Mouse (Mus musculus): ENCODE results near the gene Slc8a1. TPM values are rescaled to one million over a fixed set of nuclear protein-coding genes. Genes with fewer than 3 reads are reported as not detected.

Gene Slc8a1
- polyA plus RNA-seq, 1 experiment from 2014 or later = 21.0 TPM

GRCm38 (mm10) chr17:81400377-81400776, 337.8 kb downstream of the Slc8a1 start:
- Histone ChIP-seq H3K4me3 (ENCODE audit: low read length) (no peak overlapping the region), H3K9ac (ENCODE audit: low read depth, low read length) (no peak overlapping the region), H3K36me3 (ENCODE audit: control insufficient read depth, insufficient read depth, low read length) (no peaks in the 10 kb centered on the region), H3K27ac (ENCODE audit: low read depth, low read length) (no peak overlapping the region), H3K27me3 (ENCODE audit: control insufficient read depth, insufficient read depth, low read length) (no peaks in the 10 kb centered on the region), H3K4me1 (ENCODE audit: control insufficient read depth, insufficient read depth, low read length) (no peaks in the 10 kb centered on the region), H3K9me3 (ENCODE audit: control insufficient read depth, low read length) (no peaks in the 10 kb centered on the region), H3K4me2 (replicated peaks; ENCODE audit: low read depth, low read length) (no peak overlapping the region)
- ATAC-seq (ENCODE audit: low FRiP score, low TSS enrichment) = no peak
- 53% methylated on average over 5 of the region's 5 CpGs for WGBS

- 86% methylated on average over 1 of the region's 1 CpGs for WGBS
These were observed 340.7 kb downstream of the Slc8a1 start for GRCm38 (mm10) chr17:81397434-81397833.

DNA sequence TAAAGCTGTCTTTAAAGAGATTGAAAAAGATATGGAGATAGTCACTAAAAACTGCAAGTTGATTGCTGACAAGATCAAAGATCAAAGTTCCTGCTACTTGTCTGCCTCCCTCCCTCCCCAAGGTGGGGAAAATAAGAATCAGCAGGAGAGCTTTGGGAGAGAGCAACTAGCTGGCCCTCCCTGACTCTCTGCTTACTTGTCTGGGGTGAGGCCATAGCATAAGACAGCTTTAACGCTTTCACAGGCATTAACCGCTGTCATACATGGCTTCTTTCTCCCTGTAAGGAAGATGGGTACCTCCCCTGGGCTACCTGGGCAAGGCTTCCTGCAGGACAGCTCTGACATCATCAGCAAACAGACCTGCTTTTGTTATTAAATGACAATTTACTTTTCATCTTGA, 344.1 kb downstream of the Slc8a1 start:
- peak; percentile 74 for ATAC-seq (ENCODE audit: low FRiP score, low TSS enrichment)
- Histone ChIP-seq H3K4me1 (ENCODE audit: control insufficient read depth, insufficient read depth, low read length) (no peaks in the 10 kb centered on the region; the same call in 1 of the 2 replicates), H3K27me3 (ENCODE audit: control insufficient read depth, insufficient read depth, low read length) (no peaks in the 10 kb centered on the region), H3K4me3 (ENCODE audit: low read length) (no peak overlapping the region), H3K9ac (ENCODE audit: low read depth, low read length) (no peak overlapping the region), H3K9me3 (ENCODE audit: control insufficient read depth, low read length) (no peaks in the 10 kb centered on the region), H3K4me2 (replicated peaks; ENCODE audit: low read depth, low read length) (no peak overlapping the region), H3K27ac (ENCODE audit: low read depth, low read length) (no peak overlapping the region), H3K36me3 (ENCODE audit: control insufficient read depth, insufficient read depth, low read length) (no peaks in the 10 kb centered on the region)
- WGBS = 17% methylated on average over 2 of the region's 2 CpGs

More at GRCm38 (mm10) chr17:81397434-81397833, 340.7 kb downstream of the Slc8a1 start:
- no peaks in the 10 kb centered on the region; the same call in 1 of the 2 replicates for H3K4me1 ChIP-seq (ENCODE audit: control insufficient read depth, insufficient read depth, low read length)
- no peak for ATAC-seq (ENCODE audit: low FRiP score, low TSS enrichment)
- no peaks in the 10 kb centered on the region for H3K9me3 ChIP-seq (ENCODE audit: control insufficient read depth, low read length)
- no peak overlapping the region for H3K27ac ChIP-seq (ENCODE audit: low read depth, low read length)
- H3K4me2 ChIP-seq (replicated peaks; ENCODE audit: low read depth, low read length) = no peak overlapping the region
- no peaks in the 10 kb centered on the region for H3K27me3 ChIP-seq (ENCODE audit: control insufficient read depth, insufficient read depth, low read length)
- no peak overlapping the region for H3K9ac ChIP-seq (ENCODE audit: low read depth, low read length)
- H3K36me3 ChIP-seq (ENCODE audit: control insufficient read depth, insufficient read depth, low read length) = no peaks in the 10 kb centered on the region
- H3K4me3 ChIP-seq (ENCODE audit: low read length) = no peak overlapping the region

GRCm38 (mm10) chr17:81393040-81393439, 345.1 kb downstream of the Slc8a1 start:
- no peaks in the 10 kb centered on the region; the same call in 1 of the 2 replicates for H3K4me1 ChIP-seq (ENCODE audit: control insufficient read depth, insufficient read depth, low read length)
- no peaks in the 10 kb centered on the region for H3K27me3 ChIP-seq (ENCODE audit: control insufficient read depth, insufficient read depth, low read length)
- H3K4me2 ChIP-seq (replicated peaks; ENCODE audit: low read depth, low read length) = no peak overlapping the region
- no peak overlapping the region for H3K27ac ChIP-seq (ENCODE audit: low read depth, low read length)
- no peak overlapping the region for H3K4me3 ChIP-seq (ENCODE audit: low read length)
- no peaks in the 10 kb centered on the region for H3K9me3 ChIP-seq (ENCODE audit: control insufficient read depth, low read length)
- H3K36me3 ChIP-seq (ENCODE audit: control insufficient read depth, insufficient read depth, low read length) = no peaks in the 10 kb centered on the region
- WGBS = 63% methylated on average over 4 of the region's 4 CpGs
- H3K9ac ChIP-seq (ENCODE audit: low read depth, low read length) = no peak overlapping the region
- ATAC-seq (ENCODE audit: low FRiP score, low TSS enrichment) = no peak

DNA sequence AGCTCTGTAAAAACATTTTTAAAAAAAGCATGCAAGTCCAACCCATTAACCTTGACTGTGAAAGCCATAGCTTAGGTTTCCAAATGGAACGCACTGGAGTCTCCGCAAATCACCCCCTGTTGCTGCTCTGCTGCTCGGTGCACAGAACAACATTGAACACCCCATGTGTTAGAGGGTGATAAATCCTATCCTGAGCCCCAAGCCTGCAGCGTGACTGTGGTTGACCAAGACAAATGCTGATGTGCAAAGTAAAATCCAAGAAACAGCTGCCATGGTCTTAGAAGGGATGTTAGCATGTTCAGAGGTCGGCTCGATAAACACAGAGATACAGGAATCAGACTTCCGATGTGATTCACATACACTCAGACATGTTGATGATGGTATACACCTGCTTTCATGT, 346.7 kb downstream of the Slc8a1 start:
- Histone ChIP-seq H3K36me3 (ENCODE audit: control insufficient read depth, insufficient read depth, low read length) (no peaks in the 10 kb centered on the region), H3K27me3 (ENCODE audit: control insufficient read depth, insufficient read depth, low read length) (no peaks in the 10 kb centered on the region), H3K4me3 (ENCODE audit: low read length) (no peak overlapping the region), H3K4me1 (ENCODE audit: control insufficient read depth, insufficient read depth, low read length) (no peaks in the 10 kb centered on the region; the same call in 1 of the 2 replicates), H3K9me3 (ENCODE audit: control insufficient read depth, low read length) (no peaks in the 10 kb centered on the region), H3K4me2 (replicated peaks; ENCODE audit: low read depth, low read length) (no peak overlapping the region), H3K27ac (ENCODE audit: low read depth, low read length) (no peak overlapping the region), H3K9ac (ENCODE audit: low read depth, low read length) (no peak overlapping the region)
- ATAC-seq (ENCODE audit: low FRiP score, low TSS enrichment) = no peak; the same call in 1 of the 2 replicates
- WGBS = 45% methylated on average over 7 of the region's 7 CpGs

- 82% methylated on average over 3 of the region's 3 CpGs for WGBS
- H3K4me3 ChIP-seq (ENCODE audit: low read length) = no peak overlapping the region
These were observed 347.4 kb downstream of the Slc8a1 start for GRCm38 (mm10) chr17:81390790-81391189.

DNA sequence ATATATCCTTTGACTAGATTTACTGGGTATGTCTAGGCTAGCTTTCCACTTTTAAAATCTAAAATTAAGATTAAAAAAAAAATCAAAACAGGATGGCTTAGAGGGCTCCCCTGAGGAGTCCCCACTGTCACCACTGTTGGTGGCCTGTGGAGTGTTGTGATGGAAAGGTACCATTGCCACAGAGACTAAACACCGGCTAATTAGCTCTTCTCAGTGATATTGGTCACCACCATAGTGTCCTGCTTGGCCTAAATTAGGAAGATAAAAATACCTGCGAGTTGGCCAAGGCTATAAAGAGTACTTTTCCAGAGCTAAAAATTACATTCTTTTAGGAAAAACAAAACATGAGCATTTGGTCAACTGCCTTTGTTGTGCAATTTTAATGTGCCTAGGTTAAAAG, 352.1 kb downstream of the Slc8a1 start:
- H3K4me3 ChIP-seq (ENCODE audit: low read length) = no peak overlapping the region
- H3K27ac ChIP-seq (ENCODE audit: low read depth, low read length) = no peak overlapping the region
- H3K4me1 ChIP-seq (ENCODE audit: control insufficient read depth, insufficient read depth, low read length) = no peaks in the 10 kb centered on the region
- no peaks in the 10 kb centered on the region for H3K27me3 ChIP-seq (ENCODE audit: control insufficient read depth, insufficient read depth, low read length)
- H3K36me3 ChIP-seq (ENCODE audit: control insufficient read depth, insufficient read depth, low read length) = no peaks in the 10 kb centered on the region
- H3K9ac ChIP-seq (ENCODE audit: low read depth, low read length) = no peak overlapping the region
- no peak for ATAC-seq (ENCODE audit: low FRiP score, low TSS enrichment)
- WGBS = 82% methylated on average over 2 of the region's 2 CpGs
- H3K9me3 ChIP-seq (ENCODE audit: control insufficient read depth, low read length) = no peaks in the 10 kb centered on the region
- H3K4me2 ChIP-seq (replicated peaks; ENCODE audit: low read depth, low read length) = no peak overlapping the region

More at GRCm38 (mm10) chr17:81390790-81391189, 347.4 kb downstream of the Slc8a1 start:
- Histone ChIP-seq H3K27me3 (ENCODE audit: control insufficient read depth, insufficient read depth, low read length) (no peaks in the 10 kb centered on the region), H3K4me1 (ENCODE audit: control insufficient read depth, insufficient read depth, low read length) (no peaks in the 10 kb centered on the region; the same call in 1 of the 2 replicates), H3K4me2 (replicated peaks; ENCODE audit: low read depth, low read length) (no peak overlapping the region), H3K27ac (ENCODE audit: low read depth, low read length) (peak overlapping the region; percentile 9; the same call in 1 of the 2 replicates), H3K9me3 (ENCODE audit: control insufficient read depth, low read length) (no peaks in the 10 kb centered on the region), H3K36me3 (ENCODE audit: control insufficient read depth, insufficient read depth, low read length) (no peaks in the 10 kb centered on the region), H3K9ac (ENCODE audit: low read depth, low read length) (no peak overlapping the region)
- no peak for ATAC-seq (ENCODE audit: low FRiP score, low TSS enrichment)

DNA sequence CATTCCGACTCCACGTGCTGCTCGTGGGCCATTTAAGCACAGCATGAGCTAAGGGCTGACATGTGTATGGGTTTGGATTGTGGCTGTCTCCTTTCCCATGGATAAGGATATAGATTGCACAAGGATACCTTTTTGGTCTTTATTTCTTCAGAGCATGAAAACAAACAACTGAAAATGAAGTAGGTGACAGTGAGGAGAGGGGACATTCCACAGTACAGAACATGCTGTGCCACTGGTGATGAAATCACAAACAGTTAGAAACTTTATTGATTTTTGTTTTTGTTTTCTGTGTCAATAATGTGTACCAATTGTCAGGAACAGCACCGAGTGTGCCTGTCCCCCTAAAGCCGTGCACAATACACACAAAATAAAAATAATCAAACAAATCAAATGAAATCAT, 352.7 kb downstream of the Slc8a1 start:
- no peak overlapping the region for H3K4me2 ChIP-seq (replicated peaks; ENCODE audit: low read depth, low read length)
- WGBS = 96% methylated on average over 5 of the region's 5 CpGs
- no peaks in the 10 kb centered on the region for H3K27me3 ChIP-seq (ENCODE audit: control insufficient read depth, insufficient read depth, low read length)
- H3K4me1 ChIP-seq (ENCODE audit: control insufficient read depth, insufficient read depth, low read length) = no peaks in the 10 kb centered on the region
- H3K4me3 ChIP-seq (ENCODE audit: low read length) = no peak overlapping the region
- ATAC-seq (ENCODE audit: low FRiP score, low TSS enrichment) = no peak
- H3K9ac ChIP-seq (ENCODE audit: low read depth, low read length) = no peak overlapping the region
- no peaks in the 10 kb centered on the region for H3K9me3 ChIP-seq (ENCODE audit: control insufficient read depth, low read length)
- no peak overlapping the region for H3K27ac ChIP-seq (ENCODE audit: low read depth, low read length)
- H3K36me3 ChIP-seq (ENCODE audit: control insufficient read depth, insufficient read depth, low read length) = no peaks in the 10 kb centered on the region

GRCm38 (mm10) chr17:81383461-81383860, 354.7 kb downstream of the Slc8a1 start:
- H3K9me3 ChIP-seq (ENCODE audit: control insufficient read depth, low read length) = no peaks in the 10 kb centered on the region
- no peaks in the 10 kb centered on the region for H3K4me1 ChIP-seq (ENCODE audit: control insufficient read depth, insufficient read depth, low read length)
- no peaks in the 10 kb centered on the region for H3K36me3 ChIP-seq (ENCODE audit: control insufficient read depth, insufficient read depth, low read length)
- no peak overlapping the region for H3K4me2 ChIP-seq (replicated peaks; ENCODE audit: low read depth, low read length)
- WGBS = 81% methylated on average over 4 of the region's 4 CpGs
- H3K4me3 ChIP-seq (ENCODE audit: low read length) = no peak overlapping the region
- H3K27me3 ChIP-seq (ENCODE audit: control insufficient read depth, insufficient read depth, low read length) = no peaks in the 10 kb centered on the region
- no peak for ATAC-seq (ENCODE audit: low FRiP score, low TSS enrichment)
- no peak overlapping the region for H3K9ac ChIP-seq (ENCODE audit: low read depth, low read length)
- H3K27ac ChIP-seq (ENCODE audit: low read depth, low read length) = no peak overlapping the region
